Mouse (Mus musculus) heart, adult 11 months (tissue): ENCODE data around the gene Wfdc1.
A peak's percentile ranks its signal among the peaks of the same experiment; 100 is the strongest.

Experiments
- DNase-seq: peaks from one replicate; pipeline ENCODE4 v3.0.0; 2022

Wfdc1 gene

DNA sequence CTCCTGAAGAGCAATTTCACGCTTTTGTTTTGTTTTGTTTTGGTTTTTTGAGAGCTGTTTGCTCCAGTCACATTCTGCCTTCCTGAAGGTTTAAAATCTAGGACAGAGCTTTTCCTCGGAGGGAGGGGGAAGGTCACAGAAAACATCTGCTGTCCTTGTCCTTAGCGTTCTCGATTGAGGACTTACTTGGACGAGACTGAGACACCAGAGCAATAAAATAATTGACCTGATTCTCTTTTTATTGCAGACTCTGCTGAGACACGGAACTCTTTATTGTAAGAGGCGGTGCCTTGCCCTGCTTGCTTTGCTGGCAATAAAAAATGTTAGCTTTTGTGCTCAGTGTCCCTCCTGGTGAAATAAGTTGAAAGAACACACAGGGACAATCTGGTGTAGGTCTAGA is 26.4 kb upstream of the Wfdc1 start:
- DNase-seq = no peak

DNA sequence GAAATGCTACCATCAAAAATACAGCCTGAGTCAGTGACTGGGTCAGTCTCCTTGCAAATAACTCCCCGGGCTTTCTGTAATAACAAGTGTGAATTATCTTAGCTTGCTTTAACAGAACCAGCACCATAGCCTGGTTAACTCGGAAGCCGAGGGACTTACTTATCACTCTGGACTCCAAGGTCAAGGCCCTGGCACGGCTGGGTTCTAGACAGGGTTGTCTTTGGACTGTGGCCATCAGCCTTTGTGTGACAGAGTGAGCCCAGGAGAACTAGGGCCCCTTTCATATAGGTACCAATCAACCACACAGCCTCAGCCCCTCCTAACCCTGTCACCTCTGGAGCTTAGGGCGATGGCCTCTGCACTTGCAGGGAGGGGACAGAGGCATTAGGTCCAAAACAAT is 25.1 kb upstream of the Wfdc1 start:
- no peak for DNase-seq

DNA sequence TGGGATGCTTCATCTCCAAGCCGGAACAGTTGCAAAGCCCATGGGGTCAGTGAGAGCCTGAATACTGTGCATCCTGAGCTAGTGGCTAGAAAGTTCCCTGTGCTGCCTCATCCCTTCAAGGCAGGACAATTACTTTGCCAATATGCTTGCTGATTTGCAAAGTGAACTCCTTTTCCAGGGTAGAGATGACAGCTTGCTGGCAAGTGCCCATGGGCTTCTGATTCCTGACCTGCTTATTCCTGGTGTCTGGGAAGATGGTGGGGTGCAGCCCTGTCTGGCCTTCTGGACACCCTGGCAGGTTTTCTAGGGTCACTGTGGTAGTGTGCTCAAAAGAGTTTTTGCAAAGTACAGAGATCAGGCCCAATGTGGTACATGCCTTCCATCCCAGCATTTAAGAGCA is 23.2 kb upstream of the Wfdc1 start:
- no peak for DNase-seq

DNA sequence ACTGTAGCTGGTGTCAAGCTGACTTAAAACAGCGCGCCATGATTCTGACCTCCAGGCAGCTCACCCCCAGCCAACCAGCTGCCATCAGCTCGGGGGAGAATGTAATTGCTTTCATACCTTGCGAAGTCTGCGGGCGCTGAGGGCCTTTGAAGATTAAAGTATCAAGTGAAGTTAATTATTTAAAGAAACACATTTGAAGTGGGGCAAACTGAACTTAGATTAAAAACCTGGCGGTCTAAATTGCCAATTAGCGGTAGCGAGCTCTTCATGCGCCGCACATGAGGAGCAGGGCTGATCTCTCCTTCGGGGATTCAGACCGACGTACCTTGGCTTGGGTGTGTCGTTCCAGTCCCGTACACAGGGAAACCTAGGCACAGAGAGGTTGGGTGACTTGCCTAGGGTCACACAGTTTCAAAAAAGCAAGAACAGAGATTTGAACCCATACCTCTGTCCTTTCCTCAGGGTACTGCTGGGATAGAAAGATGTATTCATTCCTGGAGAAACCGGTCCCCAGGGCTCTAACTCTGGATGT is 21.7 kb upstream of the Wfdc1 start:
- no peak for DNase-seq

DNA sequence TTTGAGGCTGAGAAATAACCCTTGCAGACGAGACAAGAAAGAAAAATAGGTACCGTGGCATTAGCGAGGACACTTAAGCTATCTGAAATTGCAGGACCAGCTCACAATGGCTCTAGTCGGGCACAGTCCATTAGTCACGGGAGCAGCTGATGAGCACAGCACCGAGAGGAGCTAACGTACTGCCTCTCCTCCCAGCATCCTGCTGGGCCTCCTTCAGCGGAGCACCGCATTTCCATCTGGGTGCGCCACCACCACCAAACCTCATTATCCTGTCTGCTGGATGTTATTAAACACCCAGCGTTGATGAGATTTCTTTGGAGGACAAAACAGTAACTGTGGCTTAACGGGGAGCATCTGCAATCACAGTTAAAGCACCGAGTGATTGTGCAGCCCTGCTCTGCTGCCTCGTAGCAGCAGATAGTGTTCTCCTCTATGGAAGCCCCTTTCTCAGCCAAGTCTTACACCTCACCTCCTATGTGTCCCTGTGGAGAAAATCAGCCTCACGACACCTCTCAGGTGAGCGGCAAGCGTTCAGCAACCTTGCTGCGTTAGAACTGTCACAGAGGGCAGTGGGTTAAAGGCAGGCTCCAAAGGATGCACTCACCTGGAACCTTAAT is 21.1 kb upstream of the Wfdc1 start:
- no peak for DNase-seq

DNA sequence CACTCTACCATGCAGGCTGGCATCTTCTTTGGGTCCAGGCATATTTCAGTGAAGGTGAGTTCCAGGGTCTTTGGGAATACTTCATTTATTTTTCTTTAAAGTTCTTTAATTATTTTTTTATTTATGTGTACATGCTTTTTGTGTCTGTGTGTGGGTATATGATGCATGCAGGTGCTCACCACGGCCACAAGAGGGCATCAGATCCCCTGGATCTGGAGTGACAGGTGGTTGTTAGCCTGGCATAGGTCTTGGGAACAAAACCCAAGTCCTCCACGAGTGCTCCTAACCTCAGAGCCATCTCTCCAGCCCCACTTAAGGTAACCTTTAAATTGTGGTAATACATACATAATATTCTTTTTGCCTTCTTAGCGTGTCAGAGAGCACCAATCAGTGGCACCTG is 20.0 kb upstream of the Wfdc1 start:
- no peak for DNase-seq

DNA sequence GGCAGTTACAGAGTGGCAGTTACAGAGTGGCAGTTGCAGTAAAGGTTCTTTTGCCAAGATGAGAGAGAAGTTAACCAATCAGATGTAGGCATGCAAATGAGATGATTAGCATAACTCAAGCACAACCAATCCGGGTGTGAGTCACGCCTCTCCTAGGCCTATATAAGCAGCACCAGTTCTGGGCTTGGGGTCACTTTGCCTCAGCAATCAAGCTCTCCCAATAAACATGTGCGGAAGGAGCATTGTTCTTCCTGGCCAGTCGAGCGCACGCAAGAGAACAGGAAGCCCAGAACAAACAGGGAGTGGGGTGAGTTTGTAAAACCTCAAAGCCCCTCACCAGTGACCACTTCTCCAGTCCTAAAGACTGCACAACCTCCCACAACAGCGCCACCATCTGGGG is 19.3 kb upstream of the Wfdc1 start:
- no peak for DNase-seq

DNA sequence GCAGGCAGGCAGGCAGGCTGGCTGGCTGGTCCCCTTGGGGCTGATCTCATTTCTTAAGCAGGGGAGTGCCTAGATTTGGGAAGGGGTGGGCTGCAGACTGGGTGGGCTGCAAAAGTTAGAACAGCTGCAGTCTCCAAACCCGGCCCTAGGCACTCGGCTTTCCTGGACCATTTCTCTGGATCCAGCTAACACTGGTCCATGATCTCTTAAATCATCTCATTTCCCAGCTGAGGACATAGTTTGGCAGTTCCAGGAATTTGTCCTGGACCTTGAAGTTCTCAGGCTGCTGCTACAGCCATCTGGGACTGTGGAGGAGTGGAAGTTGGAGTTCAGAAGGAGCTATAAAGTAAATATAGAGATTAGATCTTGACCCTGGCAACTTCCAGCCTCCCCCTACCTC is 14.8 kb upstream of the Wfdc1 start:
- DNase-seq = peak; percentile 95

DNA sequence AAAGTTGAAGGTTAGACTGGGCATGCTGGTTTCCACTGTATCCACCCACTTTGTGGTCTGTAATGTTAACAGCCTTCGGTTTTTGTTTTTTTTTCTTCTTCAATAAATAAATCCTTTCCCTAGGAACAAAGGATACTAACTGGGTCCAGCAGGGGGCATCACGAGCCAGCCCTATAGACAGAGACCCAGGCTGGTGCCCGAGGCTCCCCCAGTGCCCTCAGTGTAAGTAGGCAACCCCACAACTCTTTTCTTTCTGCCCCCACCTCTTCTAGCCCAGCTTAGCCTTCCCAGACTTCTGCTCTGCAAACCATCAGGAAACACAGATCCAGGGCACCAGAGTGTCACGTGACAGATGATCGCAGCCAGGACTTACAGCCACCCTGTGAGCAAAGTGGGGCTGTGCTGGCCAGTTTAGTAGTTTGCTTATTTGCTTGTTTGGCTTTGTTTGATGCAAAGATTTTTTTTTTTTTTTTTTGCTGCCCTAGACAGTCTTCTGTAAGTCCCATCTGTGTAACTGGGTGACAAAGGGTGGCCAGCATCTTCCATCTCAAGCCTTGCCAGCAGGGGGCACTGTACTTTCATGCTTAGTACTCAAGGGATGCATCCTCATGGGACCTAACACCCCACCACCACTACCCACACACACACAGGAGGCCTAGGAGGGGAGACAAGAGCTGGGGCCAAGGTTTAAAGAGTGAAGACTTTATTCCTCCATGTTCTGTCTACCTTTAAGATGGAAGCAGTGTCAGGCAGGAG is 9.3 kb upstream of the Wfdc1 start:
- DNase-seq = peak; percentile 91

DNA sequence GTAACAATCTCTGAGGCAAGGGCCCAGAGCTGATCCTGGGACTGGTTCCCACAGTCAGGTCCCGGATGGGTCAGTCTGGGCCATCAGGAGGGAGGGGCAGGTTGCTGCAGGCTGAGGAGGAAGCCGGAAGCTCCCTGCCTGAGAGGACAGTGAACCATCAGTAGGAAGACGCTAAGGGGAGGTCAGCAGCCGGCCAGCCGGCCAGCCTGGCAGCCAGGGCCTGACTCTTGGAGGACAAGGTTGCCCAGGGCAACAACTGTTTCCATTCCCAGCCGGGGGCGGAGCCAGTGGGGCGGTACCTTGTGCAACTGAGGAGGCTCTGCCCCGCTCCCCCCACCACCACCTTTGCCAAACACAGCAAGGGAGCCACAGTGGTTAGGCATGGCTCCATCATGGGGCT is 5.1 kb upstream of the Wfdc1 start:
- peak; percentile 99 for DNase-seq

DNA sequence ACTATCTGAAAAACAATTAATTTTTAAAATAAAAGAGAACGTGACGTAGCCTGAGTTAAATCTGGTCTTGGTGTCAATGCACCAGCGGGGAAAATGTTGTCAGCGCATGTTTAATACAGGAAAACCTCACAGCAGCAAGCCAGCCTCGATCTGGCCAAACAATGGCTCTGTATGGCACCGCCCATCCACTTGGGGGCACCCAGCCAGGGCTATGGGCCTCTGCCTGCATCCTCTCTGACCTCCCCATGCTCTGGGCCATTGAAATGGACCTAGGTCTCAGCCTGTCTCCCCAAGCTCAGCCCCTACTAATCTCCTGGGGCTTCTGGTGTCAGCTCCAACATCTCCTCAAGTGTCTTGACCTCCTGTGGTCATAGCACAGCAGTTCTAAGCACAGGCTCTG is 4.3 kb upstream of the Wfdc1 start:
- peak; percentile 94 for DNase-seq

DNA sequence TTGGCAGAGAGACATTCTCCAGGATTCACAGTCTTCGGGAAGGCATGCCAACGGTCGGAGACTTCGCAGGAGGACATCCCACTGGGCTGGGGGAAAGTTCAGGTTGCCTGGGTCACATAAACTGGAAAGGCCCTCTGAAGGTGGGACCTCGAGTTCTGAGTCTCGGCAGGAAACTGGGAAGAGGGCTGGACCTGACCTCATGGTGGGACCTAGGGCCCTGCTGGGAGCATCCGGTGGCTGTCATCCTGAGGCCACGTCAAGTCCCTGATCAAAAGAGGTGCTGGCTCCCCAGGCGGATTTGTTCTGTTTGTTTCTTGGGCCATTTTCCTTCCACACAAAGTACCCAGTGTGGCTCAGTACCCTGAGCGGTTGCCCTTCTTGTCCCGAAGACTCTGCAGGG is 2.7 kb upstream of the Wfdc1 start:
- DNase-seq = no peak

DNA sequence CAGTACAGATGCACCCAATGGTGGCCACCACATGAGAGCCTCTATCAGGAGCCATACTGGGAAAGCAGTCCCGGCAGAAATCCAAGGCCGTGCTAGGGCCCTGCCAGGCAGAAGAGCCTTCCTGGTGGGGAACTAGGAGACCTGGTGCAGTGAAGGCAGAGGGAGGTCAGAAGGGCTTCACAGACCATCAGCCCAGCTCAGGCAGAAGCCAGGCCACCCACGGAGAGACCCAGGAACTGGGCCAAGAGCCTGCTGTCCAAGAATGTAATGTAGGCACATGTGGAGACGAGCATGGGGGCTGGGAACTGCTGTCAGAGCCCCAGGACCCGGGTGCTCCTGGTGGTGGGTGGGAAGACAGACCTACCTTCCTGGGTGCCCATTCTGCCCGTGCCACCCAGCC is 895 bp upstream of the Wfdc1 start:
- peak; percentile 95 for DNase-seq

DNA sequence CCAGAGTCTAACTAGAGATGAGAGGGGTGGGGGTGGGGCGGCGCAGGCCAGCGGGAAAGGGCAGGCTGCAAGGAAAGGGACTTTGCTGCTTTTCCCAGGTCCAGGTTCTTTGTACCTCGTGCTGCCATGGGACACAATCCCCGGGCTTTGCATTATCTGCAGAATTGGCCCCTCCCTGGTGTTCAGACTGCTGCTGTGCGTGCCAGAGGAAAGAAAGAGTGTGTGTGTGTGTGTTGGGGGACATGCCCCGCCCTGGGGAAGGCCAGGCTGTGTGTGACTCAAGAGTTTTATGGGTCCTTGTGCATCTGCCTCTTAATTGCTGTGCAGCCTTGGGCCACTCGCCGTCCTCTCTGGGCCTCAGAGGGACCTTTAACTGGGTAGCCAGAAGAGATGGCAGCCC is 2.3 kb downstream of the Wfdc1 start:
- no peak for DNase-seq

DNA sequence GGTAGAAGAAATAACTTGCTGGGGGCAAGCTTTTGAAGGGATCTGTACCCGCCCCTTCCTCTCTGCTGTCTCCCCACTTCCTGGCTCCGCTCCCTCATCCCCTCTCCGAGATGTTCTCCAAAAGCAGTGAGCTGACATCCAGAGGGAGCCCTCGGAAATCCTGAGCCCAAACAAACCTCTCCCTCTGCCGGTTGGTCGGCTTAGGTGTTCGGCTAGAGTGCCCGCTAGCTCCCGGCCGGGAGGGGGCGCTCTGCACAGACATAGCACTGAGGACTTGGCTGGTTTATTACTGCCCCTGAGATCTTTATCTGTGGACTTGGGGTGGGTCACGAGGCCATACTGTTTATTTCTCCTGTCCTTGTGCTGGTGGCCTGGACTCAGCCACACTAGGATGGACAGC is 3.1 kb downstream of the Wfdc1 start:
- peak; percentile 90 for DNase-seq

DNA sequence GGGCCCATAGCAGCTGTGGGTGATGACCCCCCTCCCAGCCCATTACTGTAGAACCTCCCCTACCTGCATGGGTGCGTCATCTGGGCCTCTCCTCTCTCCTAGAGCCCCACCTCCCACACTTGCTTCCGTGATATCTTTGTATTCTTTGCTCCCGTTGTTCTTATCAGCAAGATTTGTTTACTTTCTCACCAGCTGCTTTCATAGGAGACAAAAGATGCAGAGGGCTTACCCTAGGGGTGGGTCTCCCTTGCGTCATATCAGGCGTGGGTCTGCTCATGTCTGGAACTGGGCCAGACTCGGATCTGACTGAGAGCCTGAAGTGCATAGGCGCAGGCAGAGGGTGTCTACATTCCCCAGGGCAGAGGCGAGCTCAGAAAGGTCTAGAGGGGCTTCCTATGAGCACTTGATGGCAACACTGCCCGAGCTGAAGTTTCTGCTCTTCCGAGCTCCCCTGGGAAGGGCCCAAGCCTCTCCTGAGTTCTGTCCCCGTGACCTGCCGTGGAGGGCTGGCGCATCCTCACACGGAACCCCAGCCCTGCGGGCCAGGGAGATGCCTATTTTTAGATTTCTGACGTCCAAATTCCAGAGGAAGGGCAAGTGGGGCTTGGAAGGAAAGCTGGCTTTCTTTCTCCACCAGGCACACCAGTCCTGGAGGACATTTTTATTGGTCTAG is 4.4 kb downstream of the Wfdc1 start:
- peak; percentile 98 for DNase-seq

DNA sequence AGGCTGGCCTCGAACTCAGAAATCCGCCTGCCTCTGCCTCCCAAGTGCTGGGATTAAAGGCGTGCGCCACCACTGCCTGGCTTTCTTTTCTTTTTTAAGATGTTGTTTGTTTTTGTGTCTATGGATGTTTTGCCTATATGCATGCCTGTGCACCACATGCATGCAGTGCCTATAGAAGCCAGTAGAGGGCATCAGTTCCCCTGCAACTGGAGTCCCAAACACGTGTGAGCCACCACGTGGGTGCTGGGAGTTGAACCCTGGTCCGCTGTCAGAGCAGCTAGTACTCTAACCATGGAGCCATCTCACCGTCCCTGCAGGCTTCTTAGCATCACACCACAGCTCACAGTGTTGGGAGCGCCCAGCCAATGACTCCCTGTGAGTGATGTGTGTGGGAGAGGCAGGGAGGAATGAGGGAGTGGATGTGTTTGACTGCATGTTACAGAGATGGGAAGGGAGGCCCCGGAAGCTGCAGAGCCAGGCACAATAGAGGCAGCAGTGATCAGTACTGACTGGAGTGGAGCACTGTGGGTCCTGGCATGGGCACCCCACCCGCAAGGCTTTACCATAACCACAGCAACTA is 7.9 kb downstream of the Wfdc1 start:
- DNase-seq = no peak

DNA sequence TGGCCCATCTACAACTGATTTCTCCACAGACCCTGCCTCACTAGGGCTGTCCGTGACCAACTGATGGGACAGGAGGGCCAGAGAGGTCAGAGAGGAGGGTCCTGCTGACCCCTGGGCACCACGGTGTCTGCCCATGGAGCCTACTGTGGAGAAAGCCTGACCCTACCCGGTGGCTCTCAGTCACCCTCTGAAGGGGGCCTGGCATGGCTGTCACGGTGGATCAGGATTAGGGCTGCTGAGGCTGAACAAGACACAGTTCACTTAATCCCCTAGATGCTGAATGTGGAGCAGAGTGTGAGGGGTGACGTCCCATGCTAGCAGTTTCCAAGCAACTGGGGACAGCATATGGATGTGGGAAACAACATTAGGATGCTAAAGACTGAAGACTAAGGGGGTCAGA is 9.3 kb downstream of the Wfdc1 start:
- DNase-seq = peak; percentile 89

DNA sequence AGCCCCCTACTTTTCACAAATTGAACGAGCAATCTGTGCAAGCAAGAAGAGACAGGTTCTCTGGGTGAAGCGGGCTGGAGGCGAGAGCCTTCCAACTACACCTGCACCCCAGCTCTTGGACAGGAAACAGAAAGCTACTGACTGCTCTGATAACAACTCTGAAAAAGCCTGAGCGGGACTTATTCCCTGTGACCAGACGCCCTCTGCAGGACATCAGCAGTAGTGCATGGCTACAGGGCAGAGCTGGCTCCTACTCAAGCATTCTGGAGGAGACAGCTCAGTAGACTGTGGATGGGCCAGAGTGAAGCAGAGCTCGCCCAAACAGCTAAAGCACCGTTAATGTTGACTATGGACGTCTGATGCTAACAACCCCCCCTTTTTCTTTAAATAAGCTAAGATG is 10.2 kb downstream of the Wfdc1 start:
- peak; percentile 98 for DNase-seq

DNA sequence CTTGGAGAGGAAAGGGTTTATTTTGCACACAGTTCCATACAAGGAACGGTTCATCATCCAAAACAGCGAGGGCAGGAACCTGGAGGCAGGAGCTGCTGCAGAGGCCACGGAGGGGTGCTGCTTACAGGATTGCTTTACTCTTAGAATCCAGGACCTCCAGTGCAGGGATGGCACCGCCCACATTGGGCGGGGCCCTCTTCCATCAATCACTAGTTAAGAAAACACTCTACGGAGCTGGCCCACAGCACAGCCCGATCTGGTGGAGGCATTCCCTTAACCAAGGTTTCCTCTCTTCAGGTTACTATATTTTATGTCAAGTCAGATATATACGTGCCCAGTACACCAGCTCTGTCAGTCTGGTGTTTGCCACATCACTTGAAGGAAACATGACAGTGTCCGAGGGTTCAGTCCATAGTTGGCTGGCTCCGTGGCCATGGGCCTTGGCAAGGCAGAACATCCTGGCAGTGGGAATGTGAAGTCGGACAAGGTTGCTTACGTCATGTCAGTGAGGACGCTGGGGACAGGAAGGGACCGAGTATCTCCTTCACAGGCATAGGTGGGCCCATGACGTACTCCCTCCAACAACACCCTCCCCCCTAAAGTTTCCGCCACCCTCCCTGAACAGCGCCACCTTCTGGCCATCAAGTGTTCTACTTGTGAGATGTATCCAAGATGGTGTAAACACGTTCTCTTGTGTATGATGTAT is 12.1 kb downstream of the Wfdc1 start:
- peak; percentile 95 for DNase-seq

DNA sequence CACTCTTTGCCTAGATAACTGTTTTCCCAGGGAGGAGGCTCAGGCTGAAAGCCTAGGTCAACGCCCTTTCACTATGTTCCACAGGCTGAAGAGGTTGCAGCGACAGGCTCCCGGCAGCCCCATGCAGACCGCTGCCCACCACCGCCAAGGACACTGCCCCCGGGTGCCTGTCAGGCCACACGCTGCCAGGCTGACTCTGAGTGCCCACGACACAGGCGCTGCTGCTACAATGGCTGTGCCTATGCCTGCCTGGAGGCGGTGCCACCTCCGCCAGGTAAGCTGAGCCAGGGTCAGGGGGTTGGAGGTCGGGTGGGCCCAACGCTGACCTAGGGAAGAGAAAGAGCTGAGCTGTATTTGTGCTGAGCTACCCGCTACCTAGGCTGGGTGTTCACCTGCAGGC is 13.0 kb downstream of the Wfdc1 start:
- DNase-seq = peak; percentile 91

DNA sequence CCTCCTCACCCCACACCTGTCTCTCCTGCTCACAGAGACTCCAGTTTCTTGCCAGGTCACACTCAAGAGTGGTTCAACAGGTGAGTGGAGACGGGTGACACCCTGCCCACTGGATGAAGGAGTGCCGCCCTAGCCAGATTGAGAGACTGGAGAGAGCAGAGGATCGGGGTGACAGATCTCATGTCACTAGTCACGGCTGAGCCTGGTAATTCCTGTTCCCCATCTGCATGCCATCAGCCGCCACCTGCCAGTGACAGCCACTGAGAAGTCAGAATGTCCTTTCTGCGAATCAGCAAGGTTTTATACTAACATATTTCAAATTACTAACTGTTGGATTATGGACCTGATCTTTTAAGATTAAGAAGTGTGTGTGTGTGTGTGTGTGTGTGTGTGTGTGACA is 24.4 kb downstream of the Wfdc1 start:
- DNase-seq = no peak

DNA sequence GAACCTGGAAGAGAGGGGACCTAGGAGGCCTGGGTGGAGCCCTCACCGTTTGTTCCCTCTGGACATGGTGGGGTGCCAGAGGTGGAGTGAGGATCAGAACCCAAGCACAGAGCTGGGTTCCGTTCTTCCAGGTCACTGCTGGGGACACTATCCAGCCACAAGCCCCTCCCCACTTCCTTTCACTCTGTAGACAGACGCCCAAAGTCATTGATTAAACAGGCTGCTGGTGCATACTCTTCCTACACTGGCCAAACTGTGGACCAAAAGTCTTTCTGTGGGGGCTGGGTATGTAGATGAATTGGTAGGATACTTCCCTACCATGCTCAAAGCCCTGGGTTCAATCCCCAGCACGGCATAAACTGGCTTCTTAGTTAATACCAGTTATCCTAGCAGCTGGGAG is 25.8 kb downstream of the Wfdc1 start:
- no peak for DNase-seq
